Mouse (Mus musculus) C2C12 (cell line): ENCODE measurements around the gene Fam173a. TPM values are rescaled to one million over a fixed set of nuclear protein-coding genes. Genes with fewer than 3 reads are reported as not detected.

Experiments
- H3K27me3 ChIP-seq: one replicate; pipeline ENCODE4 v1.6.1; 2011; ENCODE audit not compliant: control insufficient read depth, insufficient read depth, insufficient read length
- H3K36me3 ChIP-seq: one replicate; pipeline ENCODE4 v1.6.1; 2011; ENCODE audit not compliant: control insufficient read depth, insufficient read depth
- H3K4me3 ChIP-seq: one replicate; pipeline ENCODE4 v1.5.1; 2011; ENCODE audit warnings: mild to moderate bottlenecking, control low read depth; ENCODE audit not compliant: poor library complexity, insufficient read depth, severe bottlenecking
- H3K79me2 ChIP-seq: one replicate; pipeline ENCODE4 v1.6.1; 2011; ENCODE audit not compliant: control insufficient read depth, insufficient read depth
- H3K79me3 ChIP-seq: one replicate; pipeline ENCODE4 v1.6.1; 2011; ENCODE audit warnings: low read depth, control low read depth
- H3ac ChIP-seq: one replicate; pipeline ENCODE3; 2011; ENCODE audit warnings: low read depth; ENCODE audit not compliant: control insufficient read depth, insufficient read length
- CEBPB ChIP-seq: IDR thresholded peaks from one replicate; pipeline ENCODE4 v1.6.1; 2011; ENCODE audit warnings: low read depth, mild to moderate bottlenecking, control low read depth, moderate library complexity
- CTCF ChIP-seq: IDR thresholded peaks from one replicate; pipeline ENCODE4 v1.5.1; 2011; ENCODE audit not compliant: control insufficient read depth, insufficient read depth, insufficient read length
- FOSL1 ChIP-seq: IDR thresholded peaks from one replicate; pipeline ENCODE4 v1.8.0; 2011; ENCODE audit warnings: mild to moderate bottlenecking, low read length; ENCODE audit not compliant: poor library complexity, insufficient read depth, severe bottlenecking
- MAX ChIP-seq: IDR thresholded peaks from one replicate; pipeline ENCODE4 v1.6.1; 2011; ENCODE audit warnings: mild to moderate bottlenecking, control low read depth
- MYOD1 ChIP-seq: IDR thresholded peaks from one replicate; pipeline ENCODE4 v1.6.1; 2011; ENCODE audit warnings: low read depth; ENCODE audit not compliant: control insufficient read depth, insufficient read length
- MYOG ChIP-seq: IDR thresholded peaks from one replicate; pipeline ENCODE4 v1.6.1; 2011; ENCODE audit not compliant: control insufficient read depth, insufficient read length; ENCODE audit errors: extremely low read depth
- USF1 ChIP-seq: IDR thresholded peaks from one replicate; pipeline ENCODE4 v1.6.1; 2011; ENCODE audit warnings: low read depth, mild to moderate bottlenecking, control low read depth, moderate library complexity
- polyA plus RNA-seq: library from polyadenylated mRNA; unstranded; fragments of >200 nt; fragmentation: generic; extraction: Trizol; gene quantifications from one replicate; pipeline ENCODE4 v1.2.1, GENCODE M21; 2012; ENCODE audit warnings: missing spikeins

The Fam173a gene
- polyA plus RNA-seq, 1 experiment: 46.0 TPM

- Histone ChIP-seq H3K79me3 (no peaks in the 10 kb centered on the region), H3K27me3 (no peaks in the 10 kb centered on the region), H3K79me2 (peaks cover 15% of the 10 kb centered on the region), H3ac (peak overlapping the region; percentile 12), H3K4me3 (no peak overlapping the region), H3K36me3 (peaks cover 32% of the 10 kb centered on the region)
- TF ChIP-seq CEBPB: no peak
- TF ChIP-seq MYOG: no peak
- TF ChIP-seq MAX: no peak
- no peak for TF ChIP-seq MYOD1
Measured at GRCm38 (mm10) chr17:25783861-25784574, 8.7 kb downstream of the Fam173a start.

- no peaks in the 10 kb centered on the region for H3K27me3 ChIP-seq
- TF ChIP-seq FOSL1: no peak
- no peak overlapping the region for H3K4me3 ChIP-seq
- no peaks in the 10 kb centered on the region for H3K79me3 ChIP-seq
- peaks cover 15% of the 10 kb centered on the region for H3K79me2 ChIP-seq
- H3K36me3 ChIP-seq: peaks cover 32% of the 10 kb centered on the region
- H3ac ChIP-seq: no peak overlapping the region
Measured at GRCm38 (mm10) chr17:25783086-25783485, 9.6 kb downstream of the Fam173a start.

GRCm38 (mm10) chr17:25781339-25781738, 11.4 kb downstream of the Fam173a start:
- Histone ChIP-seq H3K79me3 (no peaks in the 10 kb centered on the region), H3K79me2 (peaks cover 15% of the 10 kb centered on the region), H3K27me3 (no peaks in the 10 kb centered on the region), H3ac (no peak overlapping the region), H3K36me3 (peaks cover 32% of the 10 kb centered on the region), H3K4me3 (no peak overlapping the region)
- TF ChIP-seq USF1 (no peak), MYOD1 (no peak), MAX (no peak), MYOG (no peak), CTCF (no peak), CEBPB (no peak), FOSL1 (no peak)

- TF ChIP-seq CEBPB (no peak), FOSL1 (no peak), CTCF (no peak), MYOG (no peak), MAX (no peak)
- Histone ChIP-seq H3K27me3 (no peaks in the 10 kb centered on the region), H3K79me2 (no peaks in the 10 kb centered on the region), H3K79me3 (peaks cover 1% of the 10 kb centered on the region), H3ac (no peak overlapping the region), H3K36me3 (peaks cover 26% of the 10 kb centered on the region), H3K4me3 (no peak overlapping the region)
Measured at GRCm38 (mm10) chr17:25777948-25778347, 14.8 kb downstream of the Fam173a start.

- H3K4me3 ChIP-seq: no peak overlapping the region
- TF ChIP-seq MYOD1 (no peak), CTCF (no peak), USF1 (no peak), MAX (no peak), FOSL1 (no peak), CEBPB (no peak), MYOG (no peak)
- no peaks in the 10 kb centered on the region for H3K79me2 ChIP-seq
- H3ac ChIP-seq: peak overlapping the region; percentile 19
- H3K36me3 ChIP-seq: peaks cover 12% of the 10 kb centered on the region
- peaks cover 1% of the 10 kb centered on the region for H3K79me3 ChIP-seq
- H3K27me3 ChIP-seq: no peaks in the 10 kb centered on the region
Measured at GRCm38 (mm10) chr17:25775318-25776062, 17.2 kb downstream of the Fam173a start.

- Histone ChIP-seq H3K79me2 (no peaks in the 10 kb centered on the region), H3K79me3 (peaks cover 1% of the 10 kb centered on the region), H3K4me3 (peak within 1 kb of the TSS; percentile 72), H3K27me3 (no peaks in the 10 kb centered on the region), H3K36me3 (no peaks in the 10 kb centered on the region), H3ac (peak within 1 kb of the TSS; percentile 70)
- TF ChIP-seq CEBPB (no peak), CTCF (peak; percentile 95), MAX (peak; percentile 48)
Measured at GRCm38 (mm10) chr17:25773549-25774120, 19.1 kb downstream of the Fam173a start, which contains the start of gene Narfl. Narfl (plus strand) TSS chr17:25773776.
